Mouse (Mus musculus) cerebellum, postnatal 4 days (tissue): ENCODE measurements around the gene Gmpr2.

Experiments
- DNase-seq, 2 experiments: peaks; one replicate each; pipeline ENCODE4 v3.0.0; 2022; ENCODE audit warnings: low spot score in 2 of 2, mixed read lengths in 1 of 2

Gmpr2 gene

GRCm38 (mm10) chr14:55681160-55682117 lies 9.7 kb downstream of the Gmpr2 start, which contains the start of gene Tinf2:
Gene Tinf2 (minus strand): TSS chr14:55681820.
- DNase-seq: peak; percentile 88 to 93

GRCm38 (mm10) chr14:55682118-55682493 lies 10.4 kb downstream of the Gmpr2 start:
- no peak for DNase-seq

- no peak for DNase-seq
Measured at GRCm38 (mm10) chr14:55689433-55689832, 17.7 kb downstream of the Gmpr2 start.

- DNase-seq: no peak
Measured at GRCm38 (mm10) chr14:55697226-55697625, 25.5 kb downstream of the Gmpr2 start.

GRCm38 (mm10) chr14:55701131-55701530 lies 29.4 kb downstream of the Gmpr2 start:
- no peak for DNase-seq

- no peak for DNase-seq
Measured at GRCm38 (mm10) chr14:55702761-55703160, 31.0 kb downstream of the Gmpr2 start.

GRCm38 (mm10) chr14:55706051-55706600 lies 34.4 kb downstream of the Gmpr2 start:
- DNase-seq: no peak

GRCm38 (mm10) chr14:55707397-55707796 lies 35.7 kb downstream of the Gmpr2 start:
- no peak for DNase-seq

GRCm38 (mm10) chr14:55709509-55709908 lies 37.8 kb downstream of the Gmpr2 start:
- DNase-seq: no peak

- no peak for DNase-seq
Measured at GRCm38 (mm10) chr14:55711786-55712185, 40.0 kb downstream of the Gmpr2 start.

GRCm38 (mm10) chr14:55713007-55713728 lies 41.4 kb downstream of the Gmpr2 start:
- DNase-seq: no peak

- DNase-seq: no peak
Measured at GRCm38 (mm10) chr14:55713729-55714122, 42.0 kb downstream of the Gmpr2 start, which contains the start of gene Tgm1. Gene Tgm1 (minus strand): TSS chr14:55713926.

GRCm38 (mm10) chr14:55714893-55715292 lies 43.2 kb downstream of the Gmpr2 start:
- DNase-seq: no peak

GRCm38 (mm10) chr14:55716271-55716670 lies 44.5 kb downstream of the Gmpr2 start:
- no peak for DNase-seq

- DNase-seq: no peak
Measured at GRCm38 (mm10) chr14:55716884-55717283, 45.1 kb downstream of the Gmpr2 start.

- no peak for DNase-seq
Measured at GRCm38 (mm10) chr14:55719737-55720136, 48.0 kb downstream of the Gmpr2 start.

- DNase-seq: no peak
Measured at GRCm38 (mm10) chr14:55720666-55721065, 48.9 kb downstream of the Gmpr2 start.

- DNase-seq: no peak
Measured at GRCm38 (mm10) chr14:55721076-55721475, 49.3 kb downstream of the Gmpr2 start.

GRCm38 (mm10) chr14:55721700-55722437 lies 50.1 kb downstream of the Gmpr2 start, which contains the start of gene Rabggta:
Gene Rabggta (minus strand): TSS chr14:55722263.
- peak; percentile 88 to 92 for DNase-seq

GRCm38 (mm10) chr14:55722438-55722945 lies 50.8 kb downstream of the Gmpr2 start:
- DNase-seq: no peak

GRCm38 (mm10) chr14:55723433-55723832 lies 51.7 kb downstream of the Gmpr2 start:
- DNase-seq: no peak
